In the genomic region with DNA sequence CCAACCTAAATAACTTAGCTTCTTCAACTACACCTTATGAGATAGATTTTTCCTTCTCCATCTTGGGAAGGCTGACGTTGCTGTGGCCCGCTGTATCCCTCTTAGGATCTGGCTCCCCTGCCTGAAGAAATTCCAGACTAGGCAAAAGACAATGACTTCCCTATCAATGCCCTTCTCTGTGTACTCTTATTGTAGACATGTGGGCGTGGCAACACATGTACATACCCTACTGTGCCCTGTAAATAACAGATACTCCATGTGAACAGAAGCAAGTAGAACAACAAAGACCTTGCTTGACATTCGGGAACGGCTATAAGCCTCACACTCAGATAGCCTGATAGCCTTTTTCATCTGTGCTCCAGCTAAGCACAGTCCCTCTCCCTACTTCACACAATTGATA, we compare ENCODE assay signal across 31 mouse cellular contexts.
"Had no signal": no experiment of that assay in that cellular context is flagged by ENCODE, and none has a peak within 500 bp of the region (broad histone marks: within the 10 kb centered on the region; RNA-seq: fewer than 3 reads in every experiment).

No protein-coding gene starts in this region.

- H3K4me3 ChIP-seq: left cerebral cortex, adult 2 months; limb, embryonic 10.5 days; limb, embryonic 12.5 days; limb, embryonic 13.5 days; limb, embryonic 15.5 days; liver, embryonic 12.5 days; liver, embryonic 13.5 days; liver, embryonic 15.5 days; lung, embryonic 15.5 days; megakaryocyte, embryonic 14.5 days; midbrain, embryonic 10.5 days; midbrain, embryonic 12.5 days; midbrain, embryonic 13.5 days; midbrain, embryonic 15.5 days; myocyte had no signal

- ATAC-seq: liver, embryonic 12.5 days; liver, postnatal 0 days; midbrain, embryonic 13.5 days; midbrain, embryonic 15.5 days; midbrain, embryonic 16.5 days had no signal

- H3K27ac ChIP-seq: left cerebral cortex, adult 2 months; limb, embryonic 10.5 days; limb, embryonic 12.5 days; limb, embryonic 13.5 days; limb, embryonic 15.5 days; liver, embryonic 12.5 days; liver, embryonic 13.5 days; liver, embryonic 14.5 days; liver, embryonic 15.5 days; lung, embryonic 15.5 days; macrophage; midbrain, embryonic 10.5 days; midbrain, embryonic 12.5 days; midbrain, embryonic 13.5 days; midbrain, embryonic 15.5 days had no signal

- H3K4me1 ChIP-seq: midbrain, embryonic 12.5 days; midbrain, embryonic 15.5 days had no signal

- DNase-seq: left cerebral cortex, postnatal 4 days; liver; liver, embryonic 13.5 days; liver, postnatal 0 days; lung, adult 18-20 months; lung, adult 2 months; lung, embryonic 14.5 days; lung, postnatal 10 days; lung, postnatal 14 days; lung, postnatal 36 days; lung, postnatal 4 days; midbrain, embryonic 14.5 days had no signal

- H3K4me2 ChIP-seq: limb, embryonic 12.5 days; limb, embryonic 13.5 days; limb, embryonic 15.5 days; liver, embryonic 11.5 days; liver, embryonic 12.5 days; liver, embryonic 13.5 days; liver, embryonic 15.5 days; lung, embryonic 14.5 days; lung, embryonic 15.5 days; midbrain, embryonic 11.5 days; midbrain, embryonic 12.5 days; midbrain, embryonic 13.5 days; midbrain, embryonic 15.5 days had no signal

- H3K36me3 ChIP-seq: limb, embryonic 10.5 days; limb, embryonic 15.5 days; liver, embryonic 12.5 days; liver, embryonic 13.5 days; liver, embryonic 15.5 days; lung, embryonic 15.5 days; midbrain, embryonic 10.5 days; midbrain, embryonic 12.5 days; midbrain, embryonic 13.5 days; midbrain, embryonic 15.5 days had no signal

- H3K9ac ChIP-seq: limb, embryonic 12.5 days; limb, embryonic 13.5 days; limb, embryonic 15.5 days; liver, embryonic 12.5 days; liver, embryonic 13.5 days; liver, embryonic 14.5 days; liver, embryonic 15.5 days; liver, postnatal 0 days; lung, embryonic 14.5 days; lung, embryonic 15.5 days; midbrain, embryonic 12.5 days; midbrain, embryonic 13.5 days; midbrain, embryonic 15.5 days had no signal

- H3K9me3 ChIP-seq: limb, embryonic 10.5 days; limb, embryonic 12.5 days; limb, embryonic 13.5 days; limb, embryonic 15.5 days; liver, embryonic 12.5 days; liver, embryonic 13.5 days; liver, embryonic 15.5 days; lung, embryonic 15.5 days; midbrain, embryonic 10.5 days; midbrain, embryonic 12.5 days; midbrain, embryonic 13.5 days; midbrain, embryonic 15.5 days had no signal

- H3K27me3 ChIP-seq: limb, embryonic 12.5 days; limb, embryonic 13.5 days; limb, embryonic 15.5 days; liver, embryonic 12.5 days; liver, embryonic 13.5 days; liver, embryonic 15.5 days; lung, embryonic 15.5 days; midbrain, embryonic 12.5 days; midbrain, embryonic 13.5 days; midbrain, embryonic 15.5 days had no signal
